Mouse (Mus musculus) ES-E14 (cell line): ENCODE measurements at regions not wholly inside any gene's neighbourhood (a gene's known extent, or its start where the extent isn't known, plus 50 kb on each side); places are given as distances from the start of the nearest gene placed in this dataset.

Source experiments
- HCFC1 ChIP-seq: IDR thresholded peaks from 2 replicates; pipeline ENCODE4 v1.6.1; 2012; ENCODE audit warnings: low read length, inconsistent platforms, borderline replicate concordance; ENCODE audit not compliant: insufficient read depth
- MAFK ChIP-seq: IDR thresholded peaks from 2 replicates; pipeline ENCODE4 v1.6.1; 2014; ENCODE audit warnings: mild to moderate bottlenecking, low read depth, low read length, inconsistent platforms; ENCODE audit not compliant: insufficient read depth
- ZC3H11A ChIP-seq: IDR thresholded peaks from 2 replicates; pipeline ENCODE4 v1.6.1; 2012; ENCODE audit warnings: low read depth, mild to moderate bottlenecking, inconsistent platforms, low read length, borderline replicate concordance
- ZNF384 ChIP-seq: IDR thresholded peaks from 2 replicates; pipeline ENCODE4 v1.6.1; 2012; ENCODE audit warnings: low read depth, low read length, inconsistent platforms

- TF ChIP-seq MAFK = no peak
- no peak for TF ChIP-seq ZC3H11A
- TF ChIP-seq ZNF384 = no peak
- TF ChIP-seq HCFC1 = no peak
Measured at GRCm38 (mm10) chr16:74702067-74702466, 290.4 kb upstream of the Robo2 start.
